Mouse (Mus musculus): ENCODE measurements around the gene Eif4a2.
A peak's percentile ranks its signal among the peaks of the same experiment; 100 is the strongest.

The Eif4a2 gene

DNA sequence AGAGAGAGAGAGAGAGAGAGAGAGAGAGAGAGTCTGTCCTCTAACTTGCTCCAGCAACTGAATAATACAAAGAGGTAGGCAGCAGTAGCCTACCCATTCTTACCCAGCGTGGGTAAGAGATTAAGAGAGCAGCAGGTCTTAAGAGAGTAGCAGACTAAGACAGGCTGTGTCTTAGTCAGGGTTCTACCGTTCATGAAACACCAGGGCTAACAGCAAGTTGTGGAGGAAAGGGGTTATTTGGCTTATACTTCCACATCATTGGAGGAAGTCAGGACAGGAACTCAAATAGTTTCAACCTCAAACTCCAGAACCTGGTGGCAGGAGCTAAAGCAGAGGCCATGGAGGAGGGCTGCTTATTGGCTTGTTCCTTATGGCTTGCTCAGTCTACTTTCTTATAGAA is 3.4 kb upstream of the Eif4a2 start:
- no peak for DNase-seq (ENCODE audit: low spot score)

DNA sequence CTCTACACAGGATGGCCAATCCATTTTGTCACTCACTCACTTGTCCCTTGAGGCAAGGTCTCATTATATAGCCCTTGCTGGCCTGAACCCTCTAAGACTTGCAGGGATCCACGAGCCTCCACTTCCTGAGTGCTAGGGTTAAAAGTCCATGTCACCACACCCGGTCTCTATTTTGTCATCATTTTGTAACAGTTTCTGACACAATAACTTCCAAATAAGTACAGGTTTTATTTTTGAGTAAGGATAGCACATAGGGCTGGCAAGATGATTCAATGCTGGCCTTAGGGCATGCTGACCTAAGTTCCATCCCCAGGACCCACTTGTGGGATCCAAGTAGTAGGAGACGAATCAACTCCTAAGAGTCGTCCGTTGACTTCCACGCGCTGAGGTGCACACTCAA is 1.1 kb upstream of the Eif4a2 start:
- DNase-seq (ENCODE audit: low spot score) = no peak

DNA sequence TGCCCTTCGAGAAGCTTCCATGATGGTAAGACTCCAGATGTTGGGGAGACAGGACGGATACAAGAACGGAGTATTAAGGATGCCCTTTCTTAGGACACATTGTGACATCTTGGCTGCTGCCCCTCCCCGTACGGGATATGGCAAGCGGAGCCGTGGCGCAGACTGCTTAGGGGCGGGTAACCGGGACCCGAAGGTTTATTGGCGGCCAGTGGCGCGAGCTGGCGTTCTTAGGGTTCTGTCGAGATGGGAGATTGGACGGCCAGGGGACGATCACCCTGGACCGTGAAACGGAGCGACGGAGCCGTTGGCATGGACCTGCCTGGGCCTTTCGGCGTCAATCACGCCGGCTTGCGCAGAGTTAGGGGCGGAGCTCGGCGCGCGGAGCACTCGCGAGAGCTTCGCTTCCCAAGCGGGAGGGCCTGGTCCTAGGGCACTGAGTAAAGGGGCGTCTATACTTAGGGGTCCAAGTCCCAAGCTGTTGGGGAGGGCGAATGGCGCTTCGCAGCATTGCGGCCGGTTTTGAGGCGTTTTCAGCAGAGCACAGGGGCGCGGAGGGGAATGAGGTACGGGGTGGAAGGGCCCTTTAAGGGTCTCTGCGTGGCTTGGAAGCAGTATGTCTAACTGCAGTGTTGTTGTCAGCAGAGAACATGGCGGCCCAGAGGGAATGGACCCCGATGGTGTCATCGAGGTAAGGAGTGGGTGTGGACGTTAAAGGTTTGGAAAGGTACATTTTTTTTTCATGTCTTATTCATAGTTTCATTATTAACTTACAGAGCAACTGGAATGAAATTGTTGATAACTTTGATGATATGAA is 909 bp downstream of the Eif4a2 start:
- peak; percentile 80 for DNase-seq (ENCODE audit: low spot score)

DNA sequence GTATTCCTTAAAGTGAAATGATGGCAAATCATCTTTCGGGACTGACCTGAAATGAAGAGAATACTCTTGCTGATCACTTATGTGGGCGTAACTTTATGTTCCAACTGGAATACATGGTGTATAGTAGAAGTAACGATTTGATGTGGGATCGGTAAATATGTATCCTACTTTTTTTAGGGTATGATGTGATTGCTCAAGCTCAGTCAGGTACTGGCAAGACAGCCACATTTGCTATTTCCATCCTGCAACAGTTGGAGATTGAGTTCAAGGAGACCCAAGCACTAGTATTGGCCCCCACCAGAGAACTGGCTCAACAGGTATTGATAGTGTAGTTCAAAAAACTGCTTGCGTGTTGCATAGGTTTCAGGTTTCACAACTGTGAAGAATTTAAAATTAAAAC is 1.7 kb downstream of the Eif4a2 start:
- no peak for DNase-seq (ENCODE audit: low spot score)

DNA sequence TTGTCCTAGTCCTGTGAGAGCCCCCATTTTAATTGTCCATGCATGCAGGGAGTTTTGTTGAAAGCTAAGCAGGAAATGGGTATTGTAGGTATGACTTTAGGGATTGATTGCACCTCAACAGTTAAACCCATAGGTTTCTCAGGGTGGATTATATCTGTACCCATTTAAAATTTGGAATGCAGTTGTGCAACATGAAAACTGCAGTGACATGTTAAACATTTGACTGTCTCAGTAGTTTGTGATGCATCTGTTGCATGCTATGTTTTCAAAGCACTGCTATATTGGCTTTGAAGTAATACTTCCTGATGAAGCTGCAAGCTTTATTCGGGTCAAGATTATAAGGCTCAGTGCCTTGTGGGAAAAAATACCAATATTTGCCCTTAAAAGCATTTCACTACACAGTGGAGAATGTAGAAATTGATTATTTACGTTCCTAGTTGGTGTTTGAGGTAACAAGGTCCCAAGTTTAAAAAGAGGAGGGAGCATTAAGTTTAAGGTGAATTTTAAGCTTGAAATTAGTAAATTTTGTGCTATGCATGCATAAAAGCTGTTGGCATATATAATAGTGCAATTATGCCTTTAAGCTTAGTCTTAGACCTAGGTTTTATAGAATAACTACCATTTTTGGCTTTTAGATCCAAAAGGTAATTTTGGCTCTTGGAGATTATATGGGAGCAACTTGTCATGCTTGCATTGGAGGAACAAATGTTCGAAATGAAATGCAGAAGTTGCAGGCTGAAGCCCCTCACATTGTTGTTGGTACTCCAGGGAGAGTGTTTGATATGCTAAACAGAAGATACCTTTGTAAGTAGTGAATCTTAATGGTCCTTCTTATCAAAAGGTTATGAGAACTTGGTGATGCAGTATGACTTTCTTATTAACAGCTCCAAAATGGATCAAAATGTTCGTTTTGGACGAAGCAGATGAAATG is 2.4 kb downstream of the Eif4a2 start:
- DNase-seq (ENCODE audit: low spot score) = no peak

DNA sequence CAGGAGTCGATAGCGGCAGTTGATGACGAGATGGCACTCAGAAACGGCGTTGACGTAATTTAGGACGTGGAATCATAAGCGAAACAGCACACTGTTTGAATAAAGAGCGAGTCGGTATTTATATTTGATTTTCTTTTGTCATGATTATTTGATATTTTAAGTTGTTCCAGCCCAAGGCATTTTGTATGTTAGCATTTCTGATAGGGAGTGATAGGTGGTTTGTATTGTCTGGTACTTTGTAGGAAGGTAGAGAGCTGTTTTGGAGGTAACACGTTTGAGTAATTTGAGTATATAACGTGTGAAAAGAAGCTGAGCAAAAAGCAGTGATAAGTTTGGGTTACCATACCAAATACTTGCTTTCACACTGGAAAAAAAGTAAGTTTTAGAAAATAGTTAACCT is 5.1 kb downstream of the Eif4a2 start:
- DNase-seq (ENCODE audit: low spot score) = no peak

DNA sequence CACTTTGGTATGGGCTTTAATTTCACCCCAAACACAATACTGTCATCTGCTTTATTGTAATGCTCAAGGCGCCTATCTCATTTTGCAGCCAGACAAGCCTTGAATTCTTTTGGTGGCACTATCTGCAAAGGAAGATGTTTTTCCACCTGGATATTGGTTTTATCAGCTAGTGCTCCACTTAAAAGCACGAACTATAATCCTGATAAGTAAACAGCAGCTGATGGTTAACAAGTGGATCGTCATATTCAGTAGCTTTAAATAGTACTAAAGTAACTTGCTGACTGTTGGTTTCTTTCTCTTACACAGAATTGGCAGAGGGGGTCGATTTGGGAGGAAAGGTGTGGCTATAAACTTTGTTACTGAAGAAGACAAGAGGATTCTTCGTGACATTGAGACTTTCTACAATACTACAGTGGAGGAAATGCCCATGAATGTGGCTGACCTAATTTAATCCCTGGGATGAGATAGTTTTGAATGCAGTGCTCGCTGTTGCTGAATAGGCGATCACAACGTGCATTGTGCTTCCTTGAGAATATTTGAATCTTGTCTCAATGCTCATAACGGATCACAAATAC is 5.7 kb downstream of the Eif4a2 start:
- DNase-seq (ENCODE audit: low spot score) = no peak

DNA sequence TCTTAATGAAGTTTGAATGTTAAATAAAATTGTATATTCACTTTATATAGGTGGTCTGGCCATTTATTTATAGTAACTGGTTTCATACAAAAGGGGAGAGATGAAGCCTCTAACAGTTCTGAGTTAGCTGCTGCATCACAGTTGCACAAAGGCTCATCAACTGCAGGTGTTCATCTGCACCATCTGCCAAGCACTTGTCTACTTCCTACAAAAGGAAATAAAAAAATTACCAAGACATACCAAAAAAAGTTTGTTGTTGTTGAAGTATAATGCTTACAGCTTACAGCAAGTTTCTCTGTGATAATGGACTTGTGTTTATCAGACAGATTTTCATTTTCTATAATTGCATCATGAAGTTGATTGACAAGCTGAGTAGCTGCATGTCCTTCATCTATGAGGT is 6.7 kb downstream of the Eif4a2 start:
- DNase-seq (ENCODE audit: low spot score) = no peak

DNA sequence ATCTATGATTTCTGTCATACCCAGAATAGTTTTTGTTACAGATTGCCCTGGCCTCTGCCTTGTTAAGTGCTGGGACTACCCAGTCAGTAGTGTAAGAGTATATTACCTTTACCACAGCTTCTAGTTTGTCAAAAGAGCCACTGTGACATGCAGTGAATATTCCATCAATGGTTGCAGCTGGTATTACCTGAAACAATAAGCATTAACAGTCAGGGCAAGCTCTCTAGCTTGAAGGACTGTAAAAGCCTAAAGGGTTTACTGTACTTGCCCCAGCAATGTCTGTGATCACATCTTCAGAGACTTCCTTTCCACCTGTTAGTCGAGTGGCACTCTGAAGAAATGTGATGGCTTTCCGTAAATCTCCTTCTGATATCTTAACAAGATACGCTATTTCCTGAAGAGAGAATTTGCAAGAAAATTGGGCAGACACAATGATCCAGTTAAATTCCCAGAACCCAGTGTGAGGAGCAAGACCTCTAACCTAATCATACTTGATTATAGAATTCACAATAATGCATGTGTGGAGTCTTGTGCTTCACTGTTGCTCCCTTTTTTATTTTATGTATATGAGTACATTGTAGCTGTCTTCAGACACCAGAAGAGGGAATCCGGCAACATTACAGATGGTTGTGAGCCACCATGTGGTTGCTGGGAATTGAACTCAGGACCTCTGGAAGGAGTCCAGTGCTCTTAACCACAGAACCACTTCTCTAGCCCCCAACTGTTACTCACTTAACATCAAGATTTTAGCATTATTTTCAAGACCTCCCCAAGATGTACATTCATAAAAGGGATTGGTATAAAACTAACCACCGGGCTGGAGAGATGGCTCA is 7.3 kb downstream of the Eif4a2 start:
- DNase-seq (ENCODE audit: low spot score) = peak; percentile 36

DNA sequence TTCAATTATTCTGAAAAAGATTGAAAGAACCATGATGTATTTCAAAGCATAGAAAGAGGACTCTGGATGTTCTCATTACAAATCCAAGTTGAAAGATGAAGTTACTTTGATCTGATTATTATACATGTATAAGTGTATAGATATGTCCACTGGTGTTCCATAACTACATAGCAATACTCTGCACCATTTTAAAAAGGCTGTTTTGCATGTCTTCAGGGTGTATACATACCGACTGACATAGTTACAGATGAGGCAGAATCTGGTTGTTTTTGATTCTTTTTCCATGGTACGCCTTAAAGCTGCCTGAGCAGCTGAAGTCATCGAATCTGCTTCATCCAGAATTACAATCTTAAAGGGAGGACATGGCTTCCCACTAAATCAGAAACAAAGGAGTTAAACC is 8.2 kb downstream of the Eif4a2 start:
- no peak for DNase-seq (ENCODE audit: low spot score)

DNA sequence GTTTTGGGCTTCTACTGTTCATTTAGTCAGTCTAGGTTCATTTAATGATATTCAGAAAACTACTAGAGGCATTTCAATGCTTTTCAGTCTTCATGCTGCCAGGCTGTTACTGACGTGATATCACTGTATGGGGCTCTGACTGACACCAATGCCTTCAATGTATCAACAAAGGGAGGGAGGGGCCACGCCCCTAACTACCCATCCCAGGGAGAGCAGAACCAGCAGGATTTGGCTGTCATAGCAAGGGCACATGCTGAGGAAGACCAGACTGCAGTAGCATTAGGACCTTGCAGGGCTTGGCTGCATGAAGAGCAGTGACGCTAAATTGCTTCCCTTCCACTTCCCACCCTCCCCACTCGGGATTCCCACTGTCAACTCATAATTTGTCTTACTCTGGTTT is 9.9 kb downstream of the Eif4a2 start:
- no peak for DNase-seq (ENCODE audit: low spot score)

DNA sequence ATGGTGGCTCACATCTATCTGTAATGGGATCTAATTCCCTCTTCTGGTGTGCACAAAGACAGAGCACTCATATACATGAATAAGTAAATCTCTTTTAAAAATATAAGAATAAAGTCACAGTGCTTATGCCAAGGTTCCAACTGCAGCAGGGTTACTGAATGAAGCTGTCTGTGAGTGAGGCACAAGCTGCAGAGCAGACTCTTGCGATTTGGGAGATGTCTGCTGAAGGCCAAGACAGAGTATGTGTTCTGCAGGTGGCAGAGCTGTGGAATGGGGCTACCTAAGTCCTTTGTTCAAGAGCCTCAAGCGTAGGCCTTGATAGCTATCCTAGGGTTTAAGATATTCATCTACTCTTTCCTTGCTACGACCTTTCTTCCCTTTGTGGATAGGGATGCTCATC is 15.2 kb downstream of the Eif4a2 start:
- DNase-seq (ENCODE audit: low spot score) = no peak

DNA sequence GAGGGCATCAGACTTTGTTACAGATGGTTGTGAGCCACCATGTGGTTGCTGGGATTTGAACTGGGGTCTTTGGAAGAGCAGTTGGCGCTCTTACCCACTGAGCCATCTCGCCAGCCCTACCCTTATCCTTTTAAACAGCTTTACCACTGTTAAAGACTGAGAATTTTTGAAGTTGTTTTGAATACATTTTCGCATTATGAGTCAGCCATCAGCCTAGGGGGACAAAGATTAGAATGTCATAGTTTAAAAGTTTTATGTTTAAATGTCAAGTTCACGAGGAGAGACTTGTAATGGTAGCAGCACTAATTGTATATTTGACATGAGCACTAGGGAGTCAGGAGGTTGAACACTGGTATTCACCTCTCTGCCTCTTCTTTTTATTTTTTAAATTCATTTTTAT is 15.9 kb downstream of the Eif4a2 start:
- no peak for DNase-seq (ENCODE audit: low spot score)

DNA sequence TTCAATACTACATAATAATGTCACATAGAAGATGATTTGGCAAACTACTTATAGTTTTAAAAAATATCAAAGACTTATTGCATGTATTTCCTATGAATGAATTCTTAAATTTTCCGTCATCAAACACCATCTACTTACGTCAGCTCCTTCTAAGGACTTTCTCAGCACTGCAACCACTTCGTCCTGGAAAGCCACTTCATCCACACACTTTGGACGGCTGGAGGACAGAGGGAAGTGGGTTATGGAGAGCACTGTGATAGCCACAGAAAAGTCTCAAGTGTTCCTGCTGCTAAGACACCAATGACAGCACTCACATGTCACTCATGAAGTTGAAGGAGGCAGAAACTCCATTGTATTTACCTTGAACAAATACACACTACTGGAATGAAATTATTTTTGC is 17.2 kb downstream of the Eif4a2 start:
- DNase-seq (ENCODE audit: low spot score) = no peak

DNA sequence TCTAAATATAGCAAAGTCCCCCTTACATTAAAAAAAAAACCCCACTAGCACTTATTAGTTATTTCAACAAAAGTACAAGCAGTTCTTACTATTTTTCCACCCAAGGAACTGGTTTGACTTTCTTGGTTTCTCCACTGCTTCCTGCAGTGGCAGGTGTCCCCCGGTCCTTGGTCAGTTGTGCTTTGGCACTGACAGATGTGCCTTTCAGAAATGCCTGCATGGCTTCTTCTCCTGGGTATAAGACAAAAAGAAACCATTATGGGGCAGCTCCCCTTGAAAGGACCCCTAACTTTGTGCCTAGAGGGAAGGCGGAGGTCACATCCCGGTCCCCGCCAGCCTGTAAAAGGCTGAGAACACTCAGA is 20.0 kb downstream of the Eif4a2 start:
- no peak for DNase-seq (ENCODE audit: low spot score)

DNA sequence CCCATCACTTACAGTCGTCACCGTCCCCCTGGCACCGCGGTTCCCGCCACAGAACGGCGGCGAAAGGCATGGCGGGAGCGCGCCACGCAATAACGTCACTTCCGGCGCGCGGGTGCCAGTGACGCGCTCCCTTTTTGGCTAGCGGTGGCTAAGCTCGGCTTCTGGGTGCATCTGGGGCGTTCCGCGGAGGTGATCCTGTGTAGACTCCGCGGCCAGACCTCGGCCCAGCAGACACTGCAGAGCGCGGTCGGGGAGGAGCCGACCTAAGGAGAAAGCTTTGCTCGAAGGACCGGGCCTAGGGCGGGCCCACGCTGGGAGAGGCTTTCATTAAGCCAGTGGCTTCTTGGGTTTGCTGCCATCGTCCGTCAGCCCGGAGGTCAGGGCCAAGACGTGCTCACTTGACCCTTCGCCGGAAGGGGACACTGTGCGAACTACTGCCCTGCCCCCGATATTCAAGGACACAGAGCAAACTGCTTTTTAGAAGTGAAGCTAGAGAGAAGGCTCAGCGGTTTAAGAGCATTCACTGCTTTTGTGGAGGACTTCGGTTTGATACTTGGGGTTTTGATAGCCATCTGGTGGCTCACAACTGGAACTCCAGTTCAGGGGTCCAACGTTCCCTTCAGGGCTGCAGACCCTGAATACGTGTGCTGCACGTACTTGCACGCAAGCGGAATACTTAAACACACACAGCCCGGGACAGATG is 20.6 kb downstream of the Eif4a2 start, which contains the start of gene Rfc4:
Rfc4 (minus strand) TSS at position 65 of the 703 bp plus-strand sequence.
- peak; percentile 92 for DNase-seq (ENCODE audit: low spot score)

DNA sequence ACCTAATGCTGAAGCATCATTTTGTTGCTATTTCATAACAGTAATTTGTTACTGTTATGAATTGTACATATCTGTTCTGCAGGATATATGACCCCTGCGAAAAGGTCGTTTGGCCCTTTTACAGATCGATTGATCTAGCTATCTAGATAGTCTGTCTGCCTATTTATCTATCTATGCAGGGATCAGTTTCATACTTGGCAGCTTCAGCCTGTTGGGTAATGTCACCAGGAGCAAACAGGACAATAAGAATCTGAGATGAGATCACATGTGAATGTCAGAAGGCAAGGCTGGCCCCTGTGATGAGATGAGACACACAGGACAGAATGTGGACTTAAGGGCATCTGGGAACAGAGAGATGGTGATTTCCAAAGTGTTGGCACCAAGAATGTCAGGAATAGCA is 23.1 kb downstream of the Eif4a2 start:
- DNase-seq (ENCODE audit: low spot score) = no peak

DNA sequence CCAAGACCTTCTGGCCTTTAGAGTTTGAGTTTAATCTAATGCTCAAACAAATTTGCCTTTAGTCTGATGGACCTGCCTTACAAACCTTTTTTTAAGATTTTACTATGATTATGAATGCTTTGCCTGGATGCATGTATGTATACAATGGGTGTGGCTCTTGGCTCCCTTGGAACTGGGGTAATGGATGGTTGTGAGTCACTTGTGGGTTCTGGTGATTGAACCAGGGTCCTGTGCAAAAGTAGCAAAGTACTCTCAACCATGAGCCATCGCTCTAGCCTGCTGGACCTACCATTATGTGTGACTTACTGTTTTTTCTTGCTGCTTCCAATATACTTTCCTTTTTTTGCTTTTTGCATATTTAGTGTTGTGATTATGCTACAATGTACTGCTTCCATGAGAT is 25.1 kb downstream of the Eif4a2 start:
- DNase-seq (ENCODE audit: low spot score) = no peak

DNA sequence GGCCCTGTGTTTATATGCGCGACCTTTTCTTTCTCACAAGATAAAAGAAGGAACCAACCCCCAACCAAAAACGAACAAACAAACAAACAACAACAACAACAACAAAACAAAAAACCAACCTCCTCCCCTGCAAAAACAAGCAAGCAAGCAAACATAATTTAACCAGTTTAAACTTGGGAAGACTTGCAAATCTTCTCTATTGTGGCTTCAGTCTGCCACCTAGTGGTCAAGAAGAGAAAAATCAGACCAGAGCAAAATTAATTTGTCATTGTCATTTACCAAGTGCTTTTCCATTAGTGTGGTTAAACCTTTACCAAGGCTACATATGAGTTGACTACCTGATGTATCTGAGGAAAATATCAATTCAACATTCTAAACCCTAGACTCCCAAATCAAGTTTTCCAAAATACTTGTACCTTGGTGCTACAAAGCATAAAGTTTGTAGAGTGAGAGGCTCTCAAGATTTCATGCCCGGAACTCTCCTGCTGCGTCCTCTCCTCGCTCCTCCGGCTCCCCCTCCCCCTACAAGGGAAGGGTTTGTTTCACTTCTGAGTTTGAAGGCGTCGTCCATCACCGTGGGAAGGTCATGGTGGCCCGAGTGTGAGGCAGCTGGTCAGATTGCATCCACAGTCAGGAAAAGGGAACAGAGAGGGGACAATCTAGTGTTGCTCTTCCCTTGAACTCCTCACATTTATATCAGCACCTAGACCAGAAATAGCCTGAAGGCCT is 28.3 kb downstream of the Eif4a2 start:
- peak; percentile 36 for DNase-seq (ENCODE audit: low spot score)

DNA sequence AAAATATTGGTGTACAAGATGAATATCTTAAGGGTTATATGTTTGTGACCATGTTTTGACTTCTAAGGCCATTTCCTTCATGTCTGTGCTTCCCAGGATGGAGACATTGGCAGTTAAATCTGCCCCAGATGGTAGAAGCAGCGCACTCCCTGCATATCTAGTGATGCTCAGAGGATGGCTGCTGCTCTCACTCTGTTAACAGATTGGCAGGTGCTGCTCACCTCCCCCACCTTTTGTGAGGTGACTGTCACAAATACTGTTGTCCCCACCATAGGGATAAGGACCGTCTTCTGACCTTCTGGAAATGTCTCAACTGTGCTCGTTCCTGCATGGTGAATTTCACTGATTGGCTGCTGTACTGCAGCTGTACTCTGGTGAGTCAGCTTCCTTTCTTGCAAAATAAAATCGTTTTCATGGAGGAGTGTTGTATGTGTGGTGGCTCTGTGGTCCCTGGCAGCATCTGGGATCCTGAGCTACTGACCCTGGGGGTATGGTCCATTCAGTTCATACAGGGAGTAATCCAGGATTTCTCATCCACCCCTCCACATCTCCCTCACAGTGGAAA is 29.2 kb downstream of the Eif4a2 start:
- DNase-seq (ENCODE audit: low spot score) = no peak

Measured in yolk sac, embryonic 10.5 days (tissue).